Mouse (Mus musculus) embryonic facial prominence, embryonic 14.5 days (tissue): ENCODE data around the gene Cfap157. TPM values are rescaled to one million over a fixed set of nuclear protein-coding genes. Genes with fewer than 3 reads are reported as not detected.

Experiments used
- ATAC-seq: fragments of 200-750 bp; cut with Nextera tagmentation; 2 replicates; pipeline ENCODE4 v1.8.0; 2017; ENCODE audit warnings: low read depth, moderate number of reproducible peaks, moderate TSS enrichment
- DNase-seq: peaks from one replicate; pipeline ENCODE4 v3.0.0-alpha.2; 2015; ENCODE audit warnings: low spot score
- H3K27ac ChIP-seq: fragments of 300-500 bp; sonication (generic); replicated peaks from 2 replicates; pipeline ENCODE4 v1.5.1; 2014; ENCODE audit warnings: low read depth, mild to moderate bottlenecking, low read length, moderate library complexity
- H3K27me3 ChIP-seq: fragments of 300-500 bp; sonication (generic); replicated peaks from 2 replicates; pipeline ENCODE4 v1.6.1; 2014; ENCODE audit warnings: low read length; ENCODE audit not compliant: control insufficient read depth, insufficient read depth
- H3K36me3 ChIP-seq: fragments of 300-500 bp; sonication (generic); 2 replicates; pipeline ENCODE4 v1.6.1; 2014; ENCODE audit warnings: low read length, mixed read lengths; ENCODE audit not compliant: control insufficient read depth, insufficient read depth
- H3K4me1 ChIP-seq: fragments of 300-500 bp; sonication (generic); 2 replicates; pipeline ENCODE4 v1.6.1; 2014; ENCODE audit warnings: antibody characterized with exemption, low read length; ENCODE audit not compliant: control insufficient read depth, insufficient read depth
- H3K4me2 ChIP-seq: fragments of 300-500 bp; sonication (generic); 2 replicates; pipeline ENCODE4 v1.6.1; 2014; ENCODE audit warnings: low read depth, mild to moderate bottlenecking, low read length, moderate library complexity, mixed read lengths
- H3K4me3 ChIP-seq: fragments of 300-500 bp; sonication (generic); 2 replicates; pipeline ENCODE4 v1.5.1; 2014; ENCODE audit warnings: low read depth, mild to moderate bottlenecking, low read length
- H3K9ac ChIP-seq: fragments of 300-500 bp; sonication (generic); 2 replicates; pipeline ENCODE4 v1.6.1; 2014; ENCODE audit warnings: low read depth, mild to moderate bottlenecking, low read length, moderate library complexity, mixed read lengths
- H3K9me3 ChIP-seq: fragments of 300-500 bp; sonication (generic); 2 replicates; pipeline ENCODE4 v1.6.1; 2016; ENCODE audit warnings: low read length; ENCODE audit not compliant: control insufficient read depth
- WGBS: fragments of 180-500 bp; shearing (Covaris S2); extraction: QIAGEN DNeasy Blood & Tissue Kit; methylation state at CpG from one replicate; pipeline ENCODE4 v1.1.7; 2014; 5-methylcytosine and 5-hydroxymethylcytosine counted together
- polyA plus RNA-seq: library from polyadenylated mRNA; unstranded; fragments of >200 nt; fragmentation: Nextera tagmentation; extraction: Ambion mirVana; gene quantifications from 2 replicates; pipeline ENCODE4 v1.2.1, GENCODE M21; 2014

Gene Cfap157
- polyA plus RNA-seq, 1 experiment from 2014 or later = 0.63 TPM

DNA sequence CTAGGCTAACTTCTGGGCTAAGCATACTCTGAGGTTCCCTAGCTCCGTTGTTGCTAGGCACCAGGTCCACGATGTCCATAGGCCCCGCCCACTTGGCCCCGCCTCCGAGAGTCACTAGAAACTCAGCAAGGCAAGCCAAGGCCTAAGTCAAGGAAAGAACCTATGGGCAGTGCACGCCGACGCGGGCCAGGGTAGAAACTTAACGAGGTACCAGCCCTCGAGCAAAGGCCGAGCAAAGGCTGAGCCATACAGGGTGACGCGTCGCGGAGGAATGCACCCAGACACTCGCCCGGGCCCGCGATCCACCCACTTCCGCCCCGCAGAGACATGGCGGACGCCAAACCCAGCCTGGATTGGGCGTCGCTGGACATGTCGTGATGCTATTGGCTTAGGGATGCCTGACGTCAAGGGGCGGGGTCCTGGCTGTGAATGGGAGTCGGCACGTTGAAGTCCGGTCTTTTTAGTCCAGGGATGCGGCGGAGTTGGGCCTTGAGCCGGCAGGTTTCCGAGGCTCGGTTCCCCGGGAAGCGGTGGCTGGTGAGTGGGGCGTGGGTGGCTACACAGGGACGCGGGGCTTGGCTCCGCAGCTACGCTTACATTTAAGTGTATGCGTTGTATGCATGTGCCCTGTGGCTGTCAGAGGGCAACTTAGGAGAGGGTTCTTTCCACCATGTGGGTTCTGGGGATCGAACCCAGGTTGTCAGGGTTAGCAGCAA is 8.7 kb downstream of the Cfap157 start, which contains the start of the genes Ttc16 and Ptrh1:
Gene Ttc16, minus strand, starts transcription at position 275 of the 716 bp plus-strand sequence.
Gene Ptrh1, plus strand, starts transcription at position 428 of the 716 bp plus-strand sequence.
- ATAC-seq (peak; percentile 98), DNase-seq (peak; percentile 98)
- Histone ChIP-seq H3K27ac (no peak within 1 kb of the TSS; the same call in 1 of the 2 replicates), H3K4me3 (peak within 1 kb of the TSS; percentile 50), H3K9ac (peak within 1 kb of the TSS; percentile 58), H3K9me3 (no peaks in the 10 kb centered on the region), H3K4me2 (peak within 1 kb of the TSS; percentile 77), H3K4me1 (peaks cover 8% of the 10 kb centered on the region), H3K27me3 (no peaks in the 10 kb centered on the region), H3K36me3 (no peaks in the 10 kb centered on the region; the same call in 1 of the 2 replicates)
- WGBS = 0% methylated on average over 40 of the region's 46 CpGs

DNA sequence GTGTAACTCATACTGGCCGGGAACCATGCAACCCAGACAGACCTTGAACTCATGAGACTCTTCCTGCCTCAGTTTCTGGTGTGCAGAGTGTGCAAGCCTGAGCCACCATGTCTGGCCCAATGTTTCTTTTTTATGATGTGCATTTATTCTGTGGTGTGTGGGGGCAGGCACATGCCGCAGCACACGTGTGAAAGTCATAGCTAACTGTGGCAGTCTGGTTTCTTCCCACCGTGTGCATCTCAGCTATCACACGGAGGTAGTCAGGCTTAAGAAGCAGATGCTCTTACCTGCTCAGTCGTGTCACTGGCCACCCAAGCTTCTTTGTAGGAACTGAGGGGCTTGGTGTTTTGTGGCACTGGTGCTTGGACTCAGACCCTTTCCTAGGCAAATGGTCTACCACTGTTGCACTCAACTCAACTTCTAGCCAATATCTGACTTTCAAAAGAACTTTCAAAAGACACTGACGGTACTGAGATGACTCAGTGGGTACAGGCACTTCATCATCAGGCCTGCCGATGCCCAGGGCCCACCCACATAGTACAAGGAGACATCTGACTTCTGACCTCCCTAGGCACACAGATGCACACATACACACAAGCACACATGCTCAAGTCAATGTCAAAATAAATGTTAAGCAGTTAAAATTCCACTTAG is 11.5 kb downstream of the Cfap157 start:
- Histone ChIP-seq H3K27me3 (no peaks in the 10 kb centered on the region), H3K9ac (no peak overlapping the region), H3K4me1 (peaks cover 12% of the 10 kb centered on the region), H3K4me3 (no peak overlapping the region), H3K27ac (no peak overlapping the region), H3K36me3 (no peaks in the 10 kb centered on the region; the same call in 1 of the 2 replicates), H3K9me3 (no peaks in the 10 kb centered on the region), H3K4me2 (no peak overlapping the region)
- no peak for ATAC-seq
- DNase-seq = no peak
- WGBS = 69% methylated on average over 8 of the region's 8 CpGs

DNA sequence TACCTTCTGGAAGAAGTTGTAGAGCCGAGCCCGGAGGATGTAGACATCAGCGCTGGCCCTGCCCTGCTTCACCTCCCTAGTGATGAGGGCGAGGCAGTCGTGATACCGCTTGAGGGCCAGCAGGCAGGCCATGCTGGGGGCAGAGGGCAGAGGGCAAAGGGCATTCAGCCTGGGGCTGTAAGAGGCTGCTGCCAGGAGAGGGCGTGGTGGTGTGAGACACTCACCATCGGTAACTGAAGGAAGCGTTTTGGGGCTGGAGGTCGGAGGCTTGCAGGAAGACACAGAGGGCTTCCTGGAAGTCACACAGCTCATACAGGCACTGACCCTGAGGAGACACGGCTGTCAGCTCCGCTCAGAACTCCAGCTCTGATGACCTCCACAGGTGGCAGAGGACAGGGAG is 12.3 kb downstream of the Cfap157 start:
- Histone ChIP-seq H3K36me3 (no peaks in the 10 kb centered on the region), H3K4me3 (no peak overlapping the region), H3K9me3 (no peaks in the 10 kb centered on the region), H3K4me1 (peaks cover 12% of the 10 kb centered on the region), H3K27me3 (no peaks in the 10 kb centered on the region), H3K9ac (no peak overlapping the region), H3K4me2 (no peak overlapping the region), H3K27ac (no peak overlapping the region)
- DNase-seq (no peak), ATAC-seq (no peak)
- 16% methylated on average over 12 of the region's 12 CpGs for WGBS

DNA sequence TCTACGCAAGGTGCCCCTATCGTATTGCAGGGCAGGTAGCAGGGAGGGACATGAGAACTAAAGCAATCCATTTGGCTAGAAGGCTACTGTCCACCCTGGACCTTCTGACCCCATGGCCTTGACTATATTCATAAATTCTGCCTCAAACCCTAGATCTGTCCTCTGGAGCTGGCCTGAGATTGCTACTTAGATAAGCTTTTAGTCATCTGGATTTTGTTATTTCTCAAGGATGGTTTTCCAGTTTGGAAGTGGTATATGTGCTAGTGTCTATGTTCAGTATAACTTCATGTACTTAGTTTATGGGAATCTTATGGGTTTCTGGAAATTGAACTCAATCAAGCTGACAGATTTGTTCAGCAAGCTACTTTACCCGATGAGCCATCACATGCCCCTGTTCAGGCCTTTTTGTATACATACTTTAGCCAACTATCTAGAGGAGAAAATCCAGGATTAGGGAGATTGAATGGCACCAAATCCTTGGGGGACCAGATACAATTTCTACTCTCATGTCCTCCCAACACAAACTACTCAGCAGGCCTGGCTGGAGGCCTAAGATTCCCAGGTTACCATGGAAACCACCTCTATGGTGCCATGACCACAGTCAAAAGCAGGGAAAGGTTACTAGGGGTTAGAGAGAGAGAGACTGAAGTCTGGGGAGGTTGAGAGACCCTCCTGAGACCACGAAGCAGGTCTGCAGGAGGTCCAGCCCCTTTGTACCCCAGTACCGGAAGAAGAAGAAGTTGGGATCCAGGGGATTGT is 14.7 kb downstream of the Cfap157 start:
- DNase-seq (no peak), ATAC-seq (no peak)
- Histone ChIP-seq H3K4me3 (no peak overlapping the region), H3K36me3 (no peaks in the 10 kb centered on the region), H3K9me3 (no peaks in the 10 kb centered on the region), H3K4me1 (0 out of 2 replicates have a peak, but pooled peaks cover 4% of the 10 kb centered on the region), H3K9ac (no peak overlapping the region), H3K4me2 (no peak overlapping the region), H3K27ac (no peak overlapping the region), H3K27me3 (no peaks in the 10 kb centered on the region)
- 69% methylated on average over 5 of the region's 5 CpGs for WGBS

DNA sequence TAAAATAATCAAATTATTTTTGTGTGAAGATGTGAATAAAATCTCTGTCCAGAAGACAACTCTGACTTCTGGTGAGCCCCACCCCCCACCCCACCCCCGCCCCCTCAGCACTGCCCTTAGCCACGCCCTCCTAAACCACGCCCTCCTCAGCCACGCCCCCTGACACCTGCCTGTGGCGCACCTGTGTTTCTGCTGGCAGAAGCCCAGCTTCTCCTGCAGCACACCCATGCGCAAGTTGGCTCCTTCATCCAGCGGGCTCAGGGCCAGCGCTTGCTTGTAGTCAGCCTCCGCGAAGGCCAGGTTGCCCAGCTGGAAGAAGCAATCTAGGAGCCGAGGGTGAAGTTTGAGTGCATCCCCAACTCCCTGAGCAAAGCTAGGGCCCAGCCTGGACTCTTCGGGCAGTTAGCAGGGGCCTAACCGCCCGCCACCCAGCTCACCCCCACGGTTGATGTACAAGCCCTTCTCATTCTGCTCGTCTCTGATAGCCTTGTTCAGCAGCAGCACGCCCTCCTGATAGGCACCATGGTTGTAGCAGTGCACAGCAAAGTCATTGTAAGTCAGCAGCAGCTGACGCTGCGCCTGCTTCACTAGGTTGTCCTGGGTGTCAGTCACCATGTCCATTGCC is 15.5 kb downstream of the Cfap157 start:
- no peak for ATAC-seq
- H3K27ac ChIP-seq = no peak overlapping the region

DNA sequence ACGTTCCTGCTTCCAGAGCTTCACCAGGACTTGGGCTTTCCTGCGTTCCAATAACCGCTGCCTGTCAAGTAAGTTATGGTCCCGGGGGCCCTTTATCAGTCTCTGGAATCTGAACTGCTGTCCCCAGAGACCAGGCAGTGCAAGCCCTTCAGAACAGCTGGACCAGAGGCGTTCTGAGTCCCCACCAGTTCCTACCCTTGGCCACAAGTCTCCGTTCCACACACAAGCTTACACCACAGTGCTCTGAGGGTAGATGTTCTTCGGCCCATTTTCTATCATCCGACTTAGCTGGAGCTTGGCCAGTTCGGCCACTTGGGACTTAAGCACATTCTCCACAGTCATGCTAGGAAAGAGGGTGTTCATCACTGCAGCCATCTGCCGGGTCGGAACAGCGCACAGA is 17.0 kb downstream of the Cfap157 start:
- DNase-seq (no peak), ATAC-seq (no peak)
- Histone ChIP-seq H3K4me1 (0 out of 2 replicates have a peak, but pooled peaks cover 4% of the 10 kb centered on the region), H3K27me3 (no peaks in the 10 kb centered on the region), H3K9ac (no peak overlapping the region), H3K27ac (no peak overlapping the region), H3K9me3 (no peaks in the 10 kb centered on the region), H3K4me3 (no peak overlapping the region), H3K4me2 (no peak overlapping the region), H3K36me3 (peaks cover 8% of the 10 kb centered on the region; the same call in 1 of the 2 replicates)
- 73% methylated on average over 12 of the region's 12 CpGs for WGBS

More for the DNA sequence above, 15.5 kb downstream of the Cfap157 start:
- no peaks in the 10 kb centered on the region for H3K9me3 ChIP-seq
- no peak overlapping the region for H3K4me3 ChIP-seq
- H3K4me2 ChIP-seq = no peak overlapping the region
- H3K9ac ChIP-seq = no peak overlapping the region
- no peaks in the 10 kb centered on the region for H3K36me3 ChIP-seq
- no peaks in the 10 kb centered on the region for H3K27me3 ChIP-seq
- peak; percentile 56 for DNase-seq
- 49% methylated on average over 17 of the region's 19 CpGs for WGBS
- H3K4me1 ChIP-seq = 0 out of 2 replicates have a peak, but pooled peaks cover 4% of the 10 kb centered on the region

DNA sequence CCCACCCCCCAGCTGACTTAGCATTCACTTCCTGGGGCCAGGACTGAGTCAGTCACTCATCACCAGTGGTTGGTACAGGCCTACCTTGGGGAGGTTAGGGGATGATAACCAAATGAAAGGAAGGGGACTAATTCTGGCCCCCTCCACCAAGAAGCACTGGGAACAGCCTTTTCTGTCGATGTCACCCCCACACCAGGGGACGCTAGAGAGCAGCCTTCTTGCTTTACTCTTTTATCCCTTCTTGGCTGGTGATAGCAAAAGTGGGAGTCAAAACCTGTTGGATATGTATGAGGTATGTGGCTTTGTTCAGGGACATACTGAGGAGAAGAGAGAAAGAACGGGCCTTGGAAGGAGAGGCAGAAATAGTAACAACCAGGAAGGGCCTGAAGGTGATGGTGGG is 20.9 kb downstream of the Cfap157 start:
- DNase-seq (no peak), ATAC-seq (no peak)
- Histone ChIP-seq H3K36me3 (peaks cover 27% of the 10 kb centered on the region), H3K9me3 (no peaks in the 10 kb centered on the region), H3K27me3 (no peaks in the 10 kb centered on the region), H3K4me2 (no peak overlapping the region), H3K9ac (no peak overlapping the region), H3K4me1 (no peaks in the 10 kb centered on the region), H3K27ac (no peak overlapping the region), H3K4me3 (no peak overlapping the region)
- WGBS = 78% methylated on average over 3 of the region's 3 CpGs

DNA sequence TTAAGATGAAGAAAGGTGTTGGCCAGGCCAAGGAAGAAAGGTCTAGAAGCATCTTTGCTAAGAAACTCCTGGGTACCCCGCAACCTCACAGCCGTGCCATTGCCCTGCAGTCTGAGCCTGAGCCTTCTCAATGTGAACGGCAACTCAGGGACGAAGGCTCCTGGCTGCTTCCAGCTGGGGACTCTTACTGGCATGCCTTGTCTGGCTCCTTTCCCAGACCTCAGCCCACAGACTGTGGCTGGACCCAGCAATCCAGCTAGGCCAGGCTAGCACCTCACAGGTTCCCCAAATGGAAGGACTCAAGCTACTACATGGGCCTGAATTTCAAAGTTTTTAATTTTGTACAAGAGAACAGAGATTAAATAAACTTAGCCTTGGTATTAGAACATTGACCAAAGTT is 22.4 kb downstream of the Cfap157 start:
- no peak overlapping the region for H3K4me2 ChIP-seq
- H3K27ac ChIP-seq = no peak overlapping the region
- DNase-seq (no peak), ATAC-seq (no peak)
- no peaks in the 10 kb centered on the region for H3K9me3 ChIP-seq
- H3K27me3 ChIP-seq = no peaks in the 10 kb centered on the region
- no peak overlapping the region for H3K9ac ChIP-seq
- 93% methylated on average over 4 of the region's 4 CpGs for WGBS
- H3K4me1 ChIP-seq = no peaks in the 10 kb centered on the region
- no peak overlapping the region for H3K4me3 ChIP-seq
- peaks cover 27% of the 10 kb centered on the region for H3K36me3 ChIP-seq
